Mouse (Mus musculus): ENCODE measurements at regions not wholly inside any gene's neighbourhood (a gene's known extent, or its start where the extent isn't known, plus 50 kb on each side); places are given as distances from the start of the nearest gene placed in this dataset.

GRCm38 (mm10) chr14:99431697-99432096, 133.2 kb downstream of the Klf5 start:
- no peak for DNase-seq (ENCODE audit: low spot score)

GRCm38 (mm10) chr14:99434645-99435044, 136.2 kb downstream of the Klf5 start:
- DNase-seq (ENCODE audit: low spot score) = no peak

GRCm38 (mm10) chr14:99435512-99435911, 137.0 kb downstream of the Klf5 start:
- DNase-seq (ENCODE audit: low spot score) = no peak

GRCm38 (mm10) chr14:99436051-99436450, 137.6 kb downstream of the Klf5 start:
- no peak for DNase-seq (ENCODE audit: low spot score)

GRCm38 (mm10) chr14:99449112-99449511, 150.6 kb downstream of the Klf5 start:
- no peak for DNase-seq (ENCODE audit: low spot score)

GRCm38 (mm10) chr14:99449870-99450269, 151.4 kb downstream of the Klf5 start:
- no peak for DNase-seq (ENCODE audit: low spot score)

GRCm38 (mm10) chr14:99451110-99451795, 152.8 kb downstream of the Klf5 start:
- no peak for DNase-seq (ENCODE audit: low spot score)

GRCm38 (mm10) chr14:99453916-99454315, 155.4 kb downstream of the Klf5 start:
- no peak for DNase-seq (ENCODE audit: low spot score)

GRCm38 (mm10) chr14:99456555-99456954, 158.1 kb downstream of the Klf5 start:
- no peak for DNase-seq (ENCODE audit: low spot score)

- DNase-seq (ENCODE audit: low spot score) = no peak
These were observed 159.1 kb downstream of the Klf5 start for GRCm38 (mm10) chr14:99457573-99457972.

GRCm38 (mm10) chr14:99472111-99472510, 173.6 kb downstream of the Klf5 start:
- DNase-seq (ENCODE audit: low spot score) = no peak

GRCm38 (mm10) chr14:99475271-99475670, 176.8 kb downstream of the Klf5 start:
- DNase-seq (ENCODE audit: low spot score) = peak; percentile 57

- DNase-seq (ENCODE audit: low spot score) = no peak
These were observed 182.0 kb downstream of the Klf5 start for GRCm38 (mm10) chr14:99480325-99481077.

GRCm38 (mm10) chr14:99487981-99488380, 189.5 kb downstream of the Klf5 start:
- DNase-seq (ENCODE audit: low spot score) = no peak

- no peak for DNase-seq (ENCODE audit: low spot score)
These were observed 194.7 kb downstream of the Klf5 start for GRCm38 (mm10) chr14:99493197-99493596.

GRCm38 (mm10) chr14:99493659-99494058, 195.2 kb downstream of the Klf5 start:
- no peak for DNase-seq (ENCODE audit: low spot score)

- DNase-seq (ENCODE audit: low spot score) = no peak
These were observed 201.2 kb downstream of the Klf5 start for GRCm38 (mm10) chr14:99499502-99500266.

- DNase-seq (ENCODE audit: low spot score) = no peak
These were observed 206.4 kb downstream of the Klf5 start for GRCm38 (mm10) chr14:99504909-99505308.

GRCm38 (mm10) chr14:99509696-99510536, 211.4 kb downstream of the Klf5 start:
- DNase-seq (ENCODE audit: low spot score) = no peak

- no peak for DNase-seq (ENCODE audit: low spot score)
These were observed 217.0 kb downstream of the Klf5 start for GRCm38 (mm10) chr14:99515474-99515873.

- DNase-seq (ENCODE audit: low spot score) = no peak
These were observed 218.2 kb downstream of the Klf5 start for GRCm38 (mm10) chr14:99516703-99517102.

- DNase-seq (ENCODE audit: low spot score) = no peak
These were observed 221.9 kb downstream of the Klf5 start for GRCm38 (mm10) chr14:99520343-99520742.
